Mouse (Mus musculus): ENCODE measurements around the gene Slc4a10. TPM values are rescaled to one million over a fixed set of nuclear protein-coding genes. Genes with fewer than 3 reads are reported as not detected.
"Not testable (repeated sequence)": the region's sequence is repeated elsewhere in the genome, so short reads cannot be mapped to it uniquely, and the experiment has no call there.

Slc4a10 gene
- polyA plus RNA-seq (2016; fragmentation: Nextera tagmentation; extraction: Ambion mirVana), result 1.3 and 1.4 TPM in 2 replicates

- no peaks in the 10 kb centered on the region for H3K27me3 ChIP-seq (replicated peaks)
- no peaks in the 10 kb centered on the region for H3K36me3 ChIP-seq
- peak within 1 kb of the TSS; percentile 48 for H3K4me3 ChIP-seq
- no peaks in the 10 kb centered on the region for H3K9me3 ChIP-seq
- H3K9ac ChIP-seq, result peak within 1 kb of the TSS; percentile 65
- H3K4me2 ChIP-seq (replicated peaks), result peak within 1 kb of the TSS; percentile 67
- 26% methylated on average over 10 of the region's 10 CpGs for WGBS
- ATAC-seq (ENCODE audit: low FRiP score, low read depth), result peak; percentile 75
- no peaks in the 10 kb centered on the region for H3K4me1 ChIP-seq
- H3K27ac ChIP-seq, result peak within 1 kb of the TSS; percentile 46; the same call in 1 of the 2 replicates
These were observed at the start of gene Slc4a10 for GRCm38 (mm10) chr2:62046421-62046845. Gene Slc4a10 (plus strand): TSS chr2:62046462.

DNA sequence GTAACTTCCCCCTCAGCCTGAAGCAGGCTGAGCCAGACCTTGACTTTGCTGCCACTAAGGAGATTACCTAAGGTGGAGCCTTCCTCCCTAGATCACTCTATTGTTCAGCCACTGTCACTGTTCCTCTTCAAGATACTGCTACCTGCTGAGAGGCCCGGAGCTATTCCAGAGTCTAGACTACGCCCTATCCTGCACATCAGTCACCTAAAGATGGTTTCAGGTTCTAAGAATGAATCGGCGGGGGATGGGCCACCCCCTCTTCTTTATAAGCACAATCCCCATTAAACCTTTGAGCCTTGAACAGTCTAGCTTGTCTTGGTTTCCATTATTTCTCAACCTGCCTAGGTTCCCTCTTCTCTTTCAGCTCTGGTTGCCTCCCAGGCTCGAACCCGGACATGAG is 45.0 kb upstream of the Slc4a10 start:
- H3K36me3 ChIP-seq; H3K4me1 ChIP-seq; ATAC-seq (ENCODE audit: low FRiP score, low read depth); H3K4me2 ChIP-seq (replicated peaks); H3K27me3 ChIP-seq (replicated peaks); H3K9ac ChIP-seq; H3K27ac ChIP-seq; H3K4me3 ChIP-seq; H3K9me3 ChIP-seq: not testable (repeated sequence)
- WGBS, result 93% methylated on average over 6 of the region's 6 CpGs

- Histone ChIP-seq H3K4me2 (replicated peaks) (no peak overlapping the region), H3K4me3 (no peak overlapping the region), H3K9ac (no peak overlapping the region), H3K27ac (no peak overlapping the region), H3K36me3 (no peaks in the 10 kb centered on the region), H3K4me1 (no peaks in the 10 kb centered on the region), H3K27me3 (replicated peaks) (no peaks in the 10 kb centered on the region), H3K9me3 (no peaks in the 10 kb centered on the region)
- no peak for ATAC-seq (ENCODE audit: low FRiP score, low read depth)
- WGBS, result 65% methylated on average over 3 of the region's 3 CpGs
These were observed 28.1 kb upstream of the Slc4a10 start for GRCm38 (mm10) chr2:62018209-62018608.

GRCm38 (mm10) chr2:62046861-62047503 is 720 bp downstream of the Slc4a10 start:
- Histone ChIP-seq H3K36me3 (no peaks in the 10 kb centered on the region), H3K4me1 (no peaks in the 10 kb centered on the region), H3K4me3 (peak overlapping the region; percentile 48), H3K9ac (peak overlapping the region; percentile 65), H3K27ac (peak overlapping the region; percentile 46; the same call in 1 of the 2 replicates), H3K9me3 (no peaks in the 10 kb centered on the region), H3K4me2 (replicated peaks) (peak overlapping the region; percentile 67), H3K27me3 (replicated peaks) (no peaks in the 10 kb centered on the region)
- WGBS, result 13% methylated on average over 10 of the region's 10 CpGs
- ATAC-seq (ENCODE audit: low FRiP score, low read depth), result peak; percentile 59

DNA sequence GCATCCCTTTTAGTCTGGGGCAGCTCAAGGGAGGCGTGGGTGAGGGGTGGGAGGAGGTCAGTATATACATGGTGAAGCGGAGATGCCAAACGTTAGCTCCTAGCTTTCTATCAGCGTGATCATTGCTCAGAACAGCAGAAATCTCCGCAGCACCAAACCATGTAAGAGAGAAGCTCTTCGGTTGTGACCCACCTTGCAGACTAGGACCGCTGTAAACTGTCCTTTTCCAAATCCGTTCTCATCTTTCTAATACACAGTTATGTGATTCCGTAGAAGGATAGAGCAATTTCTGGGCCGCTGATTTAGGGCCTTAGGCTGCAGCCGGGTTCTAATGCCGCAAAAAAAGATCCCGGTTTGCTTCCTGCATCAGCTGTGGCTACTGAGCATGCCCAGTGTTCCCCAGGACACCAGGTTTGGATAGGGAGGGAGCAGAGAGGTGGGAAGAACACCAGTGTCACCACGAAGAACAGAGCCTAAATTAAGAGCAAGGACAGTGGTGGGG is 1.3 kb downstream of the Slc4a10 start:
- no peaks in the 10 kb centered on the region for H3K9me3 ChIP-seq
- H3K4me1 ChIP-seq, result no peaks in the 10 kb centered on the region
- H3K27ac ChIP-seq, result peak overlapping the region; percentile 46; the same call in 1 of the 2 replicates
- H3K4me3 ChIP-seq, result peak overlapping the region; percentile 48
- H3K27me3 ChIP-seq (replicated peaks), result no peaks in the 10 kb centered on the region
- H3K4me2 ChIP-seq (replicated peaks), result peak overlapping the region; percentile 67
- under 1% methylated on average over 14 of the region's 14 CpGs for WGBS
- ATAC-seq (ENCODE audit: low FRiP score, low read depth), result peak; percentile 90
- H3K9ac ChIP-seq, result peak overlapping the region; percentile 65
- H3K36me3 ChIP-seq, result no peaks in the 10 kb centered on the region

DNA sequence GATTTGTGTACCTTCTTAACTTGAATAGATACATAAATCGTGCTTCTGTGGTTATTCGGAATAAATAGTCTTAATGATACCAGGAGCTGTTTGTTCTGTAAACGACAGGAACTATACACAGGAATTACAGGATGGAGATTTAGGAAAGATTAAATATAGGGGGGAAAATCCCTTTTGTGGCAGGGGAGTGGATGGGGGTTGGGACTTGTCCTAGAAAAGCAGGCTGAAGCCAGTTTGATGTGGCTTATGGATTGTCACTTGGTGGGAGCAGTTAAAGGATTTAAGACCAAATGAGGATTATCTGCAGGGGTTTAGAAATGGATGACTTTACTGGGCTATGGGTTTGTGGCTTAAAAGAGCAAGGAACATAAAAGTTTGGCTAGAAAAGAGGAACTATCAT is 1.9 kb downstream of the Slc4a10 start:
- H3K36me3 ChIP-seq, result no peaks in the 10 kb centered on the region
- peak overlapping the region; percentile 65; the same call in 1 of the 2 replicates for H3K9ac ChIP-seq
- H3K4me1 ChIP-seq, result no peaks in the 10 kb centered on the region
- ATAC-seq (ENCODE audit: low FRiP score, low read depth), result peak; percentile 28; the same call in 1 of the 2 replicates
- H3K4me2 ChIP-seq (replicated peaks), result peak overlapping the region; percentile 67
- 14% methylated on average over 3 of the region's 3 CpGs for WGBS
- no peak overlapping the region for H3K27ac ChIP-seq
- peak overlapping the region; percentile 48 for H3K4me3 ChIP-seq
- no peaks in the 10 kb centered on the region for H3K9me3 ChIP-seq
- no peaks in the 10 kb centered on the region for H3K27me3 ChIP-seq (replicated peaks)

GRCm38 (mm10) chr2:62076512-62076911 is 30.2 kb downstream of the Slc4a10 start:
- Histone ChIP-seq H3K4me3 (no peak overlapping the region), H3K27ac (no peak overlapping the region), H3K9me3 (no peaks in the 10 kb centered on the region), H3K36me3 (no peaks in the 10 kb centered on the region), H3K9ac (no peak overlapping the region), H3K4me1 (no peaks in the 10 kb centered on the region), H3K27me3 (replicated peaks) (no peaks in the 10 kb centered on the region), H3K4me2 (replicated peaks) (no peak overlapping the region)
- no peak for ATAC-seq (ENCODE audit: low FRiP score, low read depth)

- ATAC-seq (ENCODE audit: low FRiP score, low read depth), result no peak
- H3K4me2 ChIP-seq (replicated peaks), result no peak overlapping the region
- H3K27ac ChIP-seq, result no peak overlapping the region
- H3K9me3 ChIP-seq, result no peaks in the 10 kb centered on the region
- H3K27me3 ChIP-seq (replicated peaks), result no peaks in the 10 kb centered on the region
- H3K9ac ChIP-seq, result no peak overlapping the region
- WGBS, result 81% methylated on average over 3 of the region's 3 CpGs
- no peak overlapping the region for H3K4me3 ChIP-seq
- H3K4me1 ChIP-seq, result no peaks in the 10 kb centered on the region
- H3K36me3 ChIP-seq, result no peaks in the 10 kb centered on the region
These were observed 41.3 kb downstream of the Slc4a10 start for GRCm38 (mm10) chr2:62087566-62087965.

DNA sequence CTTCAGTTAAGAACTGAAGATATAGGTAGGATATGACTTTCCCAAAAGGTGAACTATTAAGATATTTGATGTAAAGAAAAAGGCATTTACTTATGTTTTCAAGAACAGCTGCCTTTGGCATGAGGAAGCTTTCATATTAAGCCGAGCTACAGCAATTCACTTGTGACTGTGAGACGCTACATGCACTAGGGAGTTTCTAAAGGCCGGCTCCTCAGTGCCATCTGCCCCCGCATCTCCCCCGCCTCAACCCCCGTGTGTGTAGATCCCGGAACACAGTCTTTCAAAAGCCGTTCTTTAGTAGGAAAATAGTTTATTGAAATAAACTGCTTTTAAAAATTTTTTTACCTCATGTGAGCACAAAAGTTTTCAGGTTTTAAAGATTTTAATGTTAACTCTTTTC is 42.5 kb downstream of the Slc4a10 start:
- no peaks in the 10 kb centered on the region for H3K4me1 ChIP-seq
- H3K36me3 ChIP-seq, result no peaks in the 10 kb centered on the region
- H3K27me3 ChIP-seq (replicated peaks), result no peaks in the 10 kb centered on the region
- H3K9me3 ChIP-seq, result no peaks in the 10 kb centered on the region
- H3K4me2 ChIP-seq (replicated peaks), result no peak overlapping the region
- 79% methylated on average over 8 of the region's 8 CpGs for WGBS
- no peak overlapping the region for H3K9ac ChIP-seq
- no peak for ATAC-seq (ENCODE audit: low FRiP score, low read depth)
- no peak overlapping the region for H3K27ac ChIP-seq
- no peak overlapping the region for H3K4me3 ChIP-seq

- H3K9me3 ChIP-seq, result no peaks in the 10 kb centered on the region
- no peaks in the 10 kb centered on the region for H3K4me1 ChIP-seq
- no peak overlapping the region for H3K9ac ChIP-seq
- H3K4me2 ChIP-seq (replicated peaks), result no peak overlapping the region
- 82% methylated on average over 9 of the region's 9 CpGs for WGBS
- H3K27ac ChIP-seq, result no peak overlapping the region
- H3K4me3 ChIP-seq, result no peak overlapping the region
- no peaks in the 10 kb centered on the region for H3K27me3 ChIP-seq (replicated peaks)
- no peak for ATAC-seq (ENCODE audit: low FRiP score, low read depth)
- H3K36me3 ChIP-seq, result no peaks in the 10 kb centered on the region
These were observed 42.9 kb downstream of the Slc4a10 start for GRCm38 (mm10) chr2:62089208-62089607.

GRCm38 (mm10) chr2:62100526-62100925 is 54.3 kb downstream of the Slc4a10 start:
- no peak overlapping the region for H3K4me2 ChIP-seq (replicated peaks)
- WGBS, result 89% methylated on average over 1 of the region's 1 CpGs
- H3K27me3 ChIP-seq (replicated peaks), result no peaks in the 10 kb centered on the region
- H3K27ac ChIP-seq, result no peak overlapping the region
- ATAC-seq (ENCODE audit: low FRiP score, low read depth), result no peak
- H3K9me3 ChIP-seq, result no peaks in the 10 kb centered on the region
- H3K9ac ChIP-seq, result no peak overlapping the region
- H3K36me3 ChIP-seq, result no peaks in the 10 kb centered on the region
- no peak overlapping the region for H3K4me3 ChIP-seq
- no peaks in the 10 kb centered on the region for H3K4me1 ChIP-seq

DNA sequence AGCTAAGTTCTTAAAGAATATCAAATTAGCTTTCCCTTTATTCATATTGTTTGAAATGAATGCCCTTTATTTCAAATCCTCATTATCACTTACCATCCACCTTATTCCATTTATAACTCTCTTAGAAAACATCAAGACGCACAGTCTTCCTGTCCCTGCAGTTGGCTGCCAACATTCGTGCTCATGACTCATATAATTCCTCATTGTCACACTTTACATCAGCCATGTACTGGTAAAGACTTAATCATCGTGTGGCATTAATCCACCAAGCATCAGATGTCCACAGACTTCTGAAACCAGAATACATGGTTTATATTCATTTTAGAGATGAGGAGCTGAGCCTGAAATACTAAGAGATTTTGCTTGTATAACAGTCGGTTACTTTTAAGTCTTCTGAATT is 69.1 kb downstream of the Slc4a10 start:
- ATAC-seq (ENCODE audit: low FRiP score, low read depth), result no peak
- Histone ChIP-seq H3K4me1 (no peaks in the 10 kb centered on the region), H3K36me3 (no peaks in the 10 kb centered on the region), H3K27me3 (replicated peaks) (no peaks in the 10 kb centered on the region), H3K4me2 (replicated peaks) (no peak overlapping the region), H3K9ac (no peak overlapping the region), H3K27ac (no peak overlapping the region), H3K4me3 (no peak overlapping the region), H3K9me3 (no peaks in the 10 kb centered on the region)
- WGBS, result 86% methylated on average over 4 of the region's 4 CpGs

- no peaks in the 10 kb centered on the region for H3K36me3 ChIP-seq
- H3K9ac ChIP-seq, result no peak overlapping the region
- no peak overlapping the region for H3K4me2 ChIP-seq (replicated peaks)
- WGBS, result 87% methylated on average over 2 of the region's 2 CpGs
- no peak overlapping the region for H3K27ac ChIP-seq
- H3K4me1 ChIP-seq, result no peaks in the 10 kb centered on the region
- H3K9me3 ChIP-seq, result no peaks in the 10 kb centered on the region
- H3K27me3 ChIP-seq (replicated peaks), result no peaks in the 10 kb centered on the region
- H3K4me3 ChIP-seq, result no peak overlapping the region
- no peak for ATAC-seq (ENCODE audit: low FRiP score, low read depth)
These were observed 83.7 kb downstream of the Slc4a10 start for GRCm38 (mm10) chr2:62129975-62130374.

Measured in neural tube, embryonic 12.5 days (tissue).